Mouse (Mus musculus): ENCODE measurements around the gene Rusc2.

Rusc2 gene

GRCm38 (mm10) chr4:43381408-43382154 is at the start of gene Rusc2:
Rusc2 (plus strand) TSS chr4:43381979.
- peak; percentile 91 for DNase-seq

- DNase-seq, result no peak
Measured at GRCm38 (mm10) chr4:43334771-43335170, 47.0 kb upstream of the Rusc2 start.

GRCm38 (mm10) chr4:43336176-43336575 is 45.6 kb upstream of the Rusc2 start:
- DNase-seq, result no peak

- DNase-seq, result no peak
Measured at GRCm38 (mm10) chr4:43340096-43340804, 41.5 kb upstream of the Rusc2 start.

- no peak for DNase-seq
Measured at GRCm38 (mm10) chr4:43341276-43341891, 40.4 kb upstream of the Rusc2 start.

- no peak for DNase-seq
Measured at GRCm38 (mm10) chr4:43342443-43342842, 39.3 kb upstream of the Rusc2 start.

GRCm38 (mm10) chr4:43344932-43345331 is 36.8 kb upstream of the Rusc2 start:
- DNase-seq, result no peak

GRCm38 (mm10) chr4:43349206-43349605 is 32.6 kb upstream of the Rusc2 start:
- DNase-seq, result no peak

- DNase-seq, result no peak
Measured at GRCm38 (mm10) chr4:43350038-43350560, 31.7 kb upstream of the Rusc2 start.

GRCm38 (mm10) chr4:43353662-43354061 is 28.1 kb upstream of the Rusc2 start:
- DNase-seq, result no peak

- no peak for DNase-seq
Measured at GRCm38 (mm10) chr4:43364914-43365560, 16.7 kb upstream of the Rusc2 start.

- no peak for DNase-seq
Measured at GRCm38 (mm10) chr4:43367295-43367694, 14.5 kb upstream of the Rusc2 start.

- no peak for DNase-seq
Measured at GRCm38 (mm10) chr4:43367787-43368186, 14.0 kb upstream of the Rusc2 start.

- no peak for DNase-seq
Measured at GRCm38 (mm10) chr4:43371406-43371805, 10.4 kb upstream of the Rusc2 start.

- DNase-seq, result no peak
Measured at GRCm38 (mm10) chr4:43372155-43372554, 9.6 kb upstream of the Rusc2 start.

GRCm38 (mm10) chr4:43374266-43374665 is 7.5 kb upstream of the Rusc2 start:
- no peak for DNase-seq

GRCm38 (mm10) chr4:43379601-43380000 is 2.2 kb upstream of the Rusc2 start:
- DNase-seq, result no peak

GRCm38 (mm10) chr4:43380951-43381350 is 828 bp upstream of the Rusc2 start:
- DNase-seq, result peak; percentile 47

- peak; percentile 45 for DNase-seq
Measured at GRCm38 (mm10) chr4:43382155-43383020, 609 bp downstream of the Rusc2 start.

- DNase-seq, result peak; percentile 41
Measured at GRCm38 (mm10) chr4:43383246-43384082, 1.7 kb downstream of the Rusc2 start.

- peak; percentile 15 for DNase-seq
Measured at GRCm38 (mm10) chr4:43384083-43384460, 2.3 kb downstream of the Rusc2 start.

Measured in cerebellum, adult 9-10 months (tissue).